Mouse (Mus musculus): ENCODE measurements around the gene Nup210.

DNA sequence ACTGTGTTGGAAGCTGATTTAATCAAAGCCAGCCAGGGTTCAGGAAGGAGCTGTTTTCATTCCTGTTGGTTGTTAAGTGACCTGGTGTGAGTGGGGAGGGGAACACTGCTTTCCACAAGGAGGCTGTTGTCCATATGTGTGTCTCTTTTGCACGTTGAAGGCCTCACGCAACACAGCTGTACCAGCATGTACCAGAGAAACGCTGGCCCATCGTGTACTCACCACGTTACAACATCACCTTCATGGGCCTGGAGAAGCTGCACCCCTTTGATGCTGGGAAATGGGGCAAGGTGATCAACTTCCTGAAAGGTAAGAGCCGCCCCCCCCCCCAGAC lies 40.6 kb upstream of the Nup210 start:
- TF ChIP-seq CTCF (IDR thresholded peaks at IDR 0.05; ENCODE audit: extremely low read depth, insufficient read depth, insufficient read length, insufficient replicate concordance) (no peak), POLR2A (IDR thresholded peaks at IDR 0.05; ENCODE audit: low read depth, low read length) (no peak)
